Mouse (Mus musculus) E14TG2a.4 (cell line): ENCODE results near the gene Dync2li1.

Source experiments
- H3K27me3 ChIP-seq: 2 replicates; pipeline ENCODE4 v1.6.1; 2014; ENCODE audit warnings: low read length, control low read depth; ENCODE audit not compliant: insufficient read depth
- H3K36me3 ChIP-seq: 2 replicates; pipeline ENCODE4 v1.6.1; 2014; ENCODE audit warnings: low read length, control low read depth; ENCODE audit not compliant: insufficient read depth
- H3K4me1 ChIP-seq: replicated peaks from 2 replicates; pipeline ENCODE4 v1.6.1; 2014; ENCODE audit warnings: low read depth, low read length, control low read depth
- H3K4me3 ChIP-seq: replicated peaks from 2 replicates; pipeline ENCODE4 v1.5.1; 2014; ENCODE audit warnings: mild to moderate bottlenecking, low read length
- H3K9me3 ChIP-seq: 2 replicates; pipeline ENCODE4 v1.6.1; 2014; ENCODE audit warnings: low read length, control low read depth
- CTCF ChIP-seq: conservative IDR thresholded peaks from 2 replicates; pipeline ENCODE4 v1.5.1; 2014; ENCODE audit warnings: low read length
- NANOG ChIP-seq: IDR thresholded peaks from 2 replicates; pipeline ENCODE4 v1.6.1; 2014; ENCODE audit warnings: borderline replicate concordance, low read length, mixed read lengths
- POU5F1 ChIP-seq: IDR thresholded peaks from 2 replicates; pipeline ENCODE4 v1.6.1; 2014; ENCODE audit warnings: low read length, borderline replicate concordance

Dync2li1 gene

DNA sequence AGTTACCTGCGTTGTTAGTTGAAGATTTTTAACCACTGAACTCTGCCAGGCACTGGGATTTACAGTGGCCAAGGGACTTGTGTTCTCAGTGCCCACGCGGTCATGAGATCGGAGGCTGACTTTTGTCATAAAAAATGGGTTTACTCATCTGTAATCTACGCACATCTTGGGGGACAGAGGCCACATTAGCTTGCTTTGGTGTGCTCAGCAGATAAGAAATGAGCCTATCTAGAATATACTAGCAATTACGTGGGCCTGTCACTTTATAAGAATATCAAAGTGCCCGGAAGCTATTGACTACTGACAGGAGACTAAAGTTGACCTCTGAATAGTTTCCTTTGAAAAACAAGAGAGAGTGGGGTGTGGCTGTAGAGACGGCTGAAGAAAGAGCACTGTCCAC is 32.7 kb downstream of the Dync2li1 start:
- peaks cover 13% of the 10 kb centered on the region for H3K4me1 ChIP-seq
- no peak overlapping the region for H3K4me3 ChIP-seq
- no peak for TF ChIP-seq POU5F1
- no peak for TF ChIP-seq NANOG
- no peak for TF ChIP-seq CTCF
- no peaks in the 10 kb centered on the region for H3K36me3 ChIP-seq
- no peaks in the 10 kb centered on the region for H3K9me3 ChIP-seq
- no peaks in the 10 kb centered on the region for H3K27me3 ChIP-seq

DNA sequence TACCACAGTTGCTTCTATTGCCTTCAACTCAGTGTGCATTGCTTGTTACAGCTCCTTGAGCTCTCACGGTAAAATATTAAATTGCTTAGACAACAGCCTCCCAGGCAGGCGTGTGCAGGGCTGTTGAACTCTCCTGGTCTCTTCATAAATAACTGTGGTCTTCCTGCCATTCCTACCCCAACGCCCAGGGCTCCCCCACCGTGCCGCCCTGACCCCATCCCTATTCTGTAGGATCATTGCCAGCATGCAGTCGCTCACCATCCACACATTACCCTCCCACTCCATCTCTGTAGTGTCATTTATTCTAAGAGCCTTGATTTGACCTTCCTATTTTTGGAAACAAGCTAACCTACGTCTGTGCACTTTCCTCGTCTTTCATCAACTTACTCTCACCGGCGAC is 38.8 kb downstream of the Dync2li1 start:
- no peaks in the 10 kb centered on the region for H3K9me3 ChIP-seq
- no peaks in the 10 kb centered on the region for H3K4me1 ChIP-seq
- no peaks in the 10 kb centered on the region for H3K36me3 ChIP-seq
- H3K4me3 ChIP-seq = no peak overlapping the region
- H3K27me3 ChIP-seq = no peaks in the 10 kb centered on the region
- TF ChIP-seq POU5F1 = no peak
- no peak for TF ChIP-seq CTCF
- TF ChIP-seq NANOG = no peak

DNA sequence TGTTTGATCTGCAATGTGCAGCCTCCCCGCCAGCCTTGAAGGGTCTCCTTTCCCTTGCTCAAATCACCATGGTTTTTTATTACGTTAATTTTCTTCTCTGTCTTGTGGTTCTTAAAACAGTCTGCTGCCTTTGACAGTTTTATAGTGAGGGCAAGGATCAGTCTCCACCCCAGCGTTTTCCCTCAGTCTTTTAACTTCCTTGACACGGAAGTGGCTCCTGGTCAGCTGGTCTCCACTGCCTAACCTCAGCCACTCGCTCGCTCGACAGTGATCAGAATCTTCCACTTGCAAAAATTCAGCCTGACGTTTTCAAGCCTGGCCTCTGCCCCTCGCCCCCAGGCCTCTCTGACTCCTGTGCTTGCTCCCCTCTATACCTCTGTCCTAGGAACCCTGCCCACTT is 39.4 kb downstream of the Dync2li1 start:
- Histone ChIP-seq H3K4me1 (no peaks in the 10 kb centered on the region), H3K36me3 (no peaks in the 10 kb centered on the region), H3K27me3 (no peaks in the 10 kb centered on the region), H3K4me3 (no peak overlapping the region), H3K9me3 (no peaks in the 10 kb centered on the region)
- TF ChIP-seq CTCF = no peak
- no peak for TF ChIP-seq POU5F1
- TF ChIP-seq NANOG = no peak

- H3K4me1 ChIP-seq = no peaks in the 10 kb centered on the region
These were observed 41.6 kb downstream of the Dync2li1 start for GRCm38 (mm10) chr17:84667848-84668247.

DNA sequence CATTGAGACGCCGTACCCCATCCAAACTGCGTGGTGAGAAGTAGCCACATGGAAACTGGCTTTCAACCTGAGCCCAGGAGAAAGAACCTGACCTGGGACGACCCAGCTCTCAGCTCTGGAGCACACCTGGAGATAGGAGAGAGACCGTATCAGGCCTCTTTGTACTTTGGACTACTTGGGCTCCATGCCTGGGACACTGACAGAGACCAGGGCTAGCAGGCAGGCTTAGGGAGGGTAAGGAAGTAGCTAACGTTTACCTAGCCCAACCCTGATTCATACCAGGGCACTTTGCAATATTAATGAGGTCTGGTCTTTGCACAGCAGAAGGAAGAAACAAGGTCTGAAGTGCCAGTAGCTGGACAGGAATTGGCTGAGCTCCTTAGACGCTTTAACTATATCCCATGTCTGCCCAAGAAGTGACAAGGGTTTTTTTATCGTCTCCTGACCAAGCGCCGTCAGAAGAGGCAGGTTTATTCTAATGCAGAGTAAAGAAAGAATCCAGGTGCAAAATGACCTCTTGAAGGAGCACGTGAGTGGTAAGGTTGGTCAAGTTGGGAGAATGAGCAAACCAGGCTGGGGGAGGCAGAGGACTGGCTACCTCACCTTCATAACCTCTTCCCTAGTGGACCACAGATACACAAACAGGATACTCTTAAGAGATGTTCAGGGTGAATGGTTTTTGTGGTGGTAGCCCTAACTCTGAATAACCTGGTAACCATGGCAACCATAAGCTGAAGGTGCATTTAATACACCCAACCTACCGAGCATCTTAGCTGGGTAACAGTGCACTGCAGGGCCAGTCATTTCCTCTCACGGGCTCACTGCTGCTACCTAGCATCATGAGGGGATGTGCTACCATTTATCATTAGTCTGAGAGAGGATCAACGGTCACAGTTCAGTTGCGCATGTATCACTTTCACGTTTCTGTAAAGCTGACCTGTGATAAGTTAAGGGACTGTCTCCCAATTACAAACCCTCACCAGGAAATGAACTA is 46.4 kb downstream of the Dync2li1 start:
- H3K36me3 ChIP-seq = no peaks in the 10 kb centered on the region
- no peak for TF ChIP-seq POU5F1
- TF ChIP-seq NANOG = no peak
- no peak for TF ChIP-seq CTCF
- no peak overlapping the region for H3K4me3 ChIP-seq
- H3K4me1 ChIP-seq = peaks cover 6% of the 10 kb centered on the region
- H3K9me3 ChIP-seq = no peaks in the 10 kb centered on the region
- H3K27me3 ChIP-seq = peaks cover 27% of the 10 kb centered on the region

More at GRCm38 (mm10) chr17:84667848-84668247, 41.6 kb downstream of the Dync2li1 start:
- no peaks in the 10 kb centered on the region for H3K36me3 ChIP-seq
- no peaks in the 10 kb centered on the region for H3K9me3 ChIP-seq
- no peaks in the 10 kb centered on the region for H3K27me3 ChIP-seq
- H3K4me3 ChIP-seq = no peak overlapping the region
- TF ChIP-seq NANOG (no peak), POU5F1 (no peak), CTCF (no peak)

DNA sequence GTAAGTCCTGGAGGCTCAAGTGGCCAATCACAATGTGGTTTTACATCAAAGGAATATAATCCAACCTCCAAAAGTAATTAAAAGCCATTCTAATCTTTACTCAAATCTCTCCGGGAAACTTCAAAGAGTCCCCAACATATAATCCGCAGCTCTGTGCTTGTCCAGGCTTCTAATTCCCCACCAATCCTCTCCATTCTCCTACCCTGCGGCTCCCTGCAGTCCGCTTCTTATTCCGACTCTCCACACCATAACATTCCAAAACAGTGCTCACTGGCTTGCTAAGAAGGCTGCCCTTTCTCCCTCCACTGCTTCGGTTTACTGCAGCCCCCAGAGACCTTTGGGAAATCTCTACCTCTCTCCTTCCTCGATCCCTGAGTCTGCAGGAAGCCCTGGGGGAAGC is 47.8 kb downstream of the Dync2li1 start:
- Histone ChIP-seq H3K36me3 (no peaks in the 10 kb centered on the region), H3K27me3 (peaks cover 32% of the 10 kb centered on the region), H3K4me3 (no peak overlapping the region), H3K4me1 (peaks cover 6% of the 10 kb centered on the region), H3K9me3 (no peaks in the 10 kb centered on the region)
- no peak for TF ChIP-seq POU5F1
- TF ChIP-seq CTCF = no peak
- no peak for TF ChIP-seq NANOG

- peaks cover 32% of the 10 kb centered on the region for H3K27me3 ChIP-seq
- TF ChIP-seq NANOG = no peak
- TF ChIP-seq POU5F1 = no peak
- TF ChIP-seq CTCF = no peak
- no peaks in the 10 kb centered on the region for H3K9me3 ChIP-seq
- H3K36me3 ChIP-seq = no peaks in the 10 kb centered on the region
- H3K4me3 ChIP-seq = no peak overlapping the region
- peaks cover 6% of the 10 kb centered on the region for H3K4me1 ChIP-seq
These were observed 48.9 kb downstream of the Dync2li1 start for GRCm38 (mm10) chr17:84675204-84675603.

DNA sequence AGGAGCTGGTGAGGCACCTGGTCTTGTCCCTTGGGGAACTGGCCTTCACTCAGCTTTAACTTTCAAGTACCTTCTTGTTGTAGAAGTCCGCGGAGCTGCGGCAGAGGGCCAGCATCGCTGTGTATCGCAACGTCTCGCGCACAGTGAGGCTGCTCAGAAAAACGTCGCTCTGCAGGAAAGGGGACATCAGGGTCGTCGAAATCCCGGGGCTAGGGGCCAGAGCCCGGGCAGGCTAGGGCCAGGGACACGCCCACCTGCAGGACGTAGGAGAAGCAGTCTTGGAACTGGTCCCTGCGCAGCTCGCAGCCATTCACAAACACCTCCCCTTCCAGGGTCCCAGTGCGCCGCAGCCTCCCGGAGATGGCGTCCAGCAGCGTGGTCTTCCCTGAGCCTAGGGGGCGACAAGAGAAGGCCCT is 49.7 kb downstream of the Dync2li1 start, which contains the start of gene Abcg8:
Gene Abcg8, plus strand, starts transcription at position 352 of the 416 bp plus-strand sequence.
- Histone ChIP-seq H3K36me3 (no peaks in the 10 kb centered on the region), H3K27me3 (peaks cover 39% of the 10 kb centered on the region), H3K9me3 (no peaks in the 10 kb centered on the region), H3K4me1 (peaks cover 6% of the 10 kb centered on the region), H3K4me3 (peak within 1 kb of the TSS; percentile 61)
- TF ChIP-seq POU5F1 = no peak
